ENCODE assay signal across 7 mouse cellular contexts in the genomic region with DNA sequence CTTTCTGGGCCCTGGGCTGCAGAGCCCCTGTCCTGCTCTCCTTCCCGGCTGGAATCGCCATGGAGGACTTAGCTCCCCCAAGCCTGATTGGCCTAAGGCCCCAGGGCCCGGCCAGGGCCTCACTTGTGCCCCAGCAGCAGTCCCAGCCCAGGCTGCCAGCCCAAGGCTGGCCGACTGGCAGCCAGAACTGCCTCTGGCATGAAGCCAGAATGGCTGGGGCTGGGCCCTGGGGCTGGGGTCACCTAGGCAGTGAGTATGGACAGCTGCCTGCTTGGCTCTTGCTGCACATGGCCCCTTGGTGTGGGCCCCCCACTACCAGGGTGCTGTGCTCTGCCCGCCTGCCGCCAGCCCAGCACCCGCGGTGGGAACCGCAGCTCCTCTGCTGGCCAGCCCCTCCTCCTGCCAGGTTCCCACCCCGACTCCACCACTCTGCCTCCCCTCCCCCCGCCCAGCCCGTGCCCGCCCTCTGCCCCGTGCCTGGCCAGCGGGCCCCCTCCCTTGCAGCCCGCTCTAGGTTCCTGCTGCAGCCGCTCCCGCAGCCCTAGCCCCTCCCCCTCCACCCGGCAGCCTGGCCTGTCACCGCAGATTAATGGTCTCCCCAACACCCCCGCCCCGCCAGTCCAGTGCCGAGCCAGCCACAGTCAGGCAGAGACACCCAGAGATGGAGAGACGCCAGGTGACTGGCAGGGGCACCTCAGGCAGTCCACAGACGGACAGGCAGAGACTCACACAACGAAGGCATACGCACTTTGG. TPM values are rescaled to one million over a fixed set of nuclear protein-coding genes. Genes with fewer than 3 reads are reported as not detected.
DNase-seq lines count a peak whose midpoint lies in the region; ATAC-seq and TF ChIP-seq lines count a peak whose summit lies in the region.

No protein-coding gene starts in this region.

- peak; percentile 78 to 86 for DNase-seq in adrenal gland, postnatal 36 days
- DNase-seq in embryo, embryonic 11 days, result peak; percentile 86
- DNase-seq in heart, adult 18-20 months, result peak; percentile 80 to 86
- DNase-seq in lung, embryonic 14.5 days, result peak; percentile 65
- DNase-seq in ovary, postnatal 10 days (ENCODE audit: low spot score), result peak; percentile 24
- DNase-seq in right cerebral cortex, adult 2 months (ENCODE audit: low spot score in 2 of 2), result no peak

- H3K4me1 ChIP-seq in intestine, postnatal 0 days (replicated peaks; ENCODE audit: control insufficient read depth, insufficient read depth, low read length), result no peaks in the 10 kb centered on the region
- peaks cover 12% of the 10 kb centered on the region for H3K4me1 ChIP-seq in lung, embryonic 14.5 days (ENCODE audit: insufficient read depth)

- no peak overlapping the region for H3K27ac ChIP-seq in intestine, postnatal 0 days (ENCODE audit: low read depth, low read length)
- peak overlapping the region; percentile 24; the same call in 1 of the 2 replicates for H3K27ac ChIP-seq in lung, embryonic 14.5 days (ENCODE audit: low read depth)

- H3K9me3 ChIP-seq in intestine, postnatal 0 days (ENCODE audit: control insufficient read depth), result no peaks in the 10 kb centered on the region
- H3K9me3 ChIP-seq in lung, embryonic 14.5 days (ENCODE audit: low read depth, low read length), result no peaks in the 10 kb centered on the region

- peak overlapping the region; percentile 61 for H3K4me2 ChIP-seq in intestine, postnatal 0 days (replicated peaks; ENCODE audit: low read depth)
- H3K4me2 ChIP-seq in lung, embryonic 14.5 days, result peak overlapping the region; percentile 64

- 9% methylated on average over 21 of the region's 27 CpGs for WGBS in intestine, postnatal 0 days
- 3% methylated on average over 27 of the region's 27 CpGs for WGBS in lung, embryonic 14.5 days

- no peaks in the 10 kb centered on the region for H3K27me3 ChIP-seq in intestine, postnatal 0 days (replicated peaks; ENCODE audit: control insufficient read depth, insufficient read depth, low read length)
- H3K27me3 ChIP-seq in lung, embryonic 14.5 days (ENCODE audit: insufficient read depth, low read length), result peaks cover 3% of the 10 kb centered on the region; the same call in 1 of the 2 replicates

- H3K36me3 ChIP-seq in intestine, postnatal 0 days (ENCODE audit: control insufficient read depth, insufficient read depth), result no peaks in the 10 kb centered on the region; the same call in 1 of the 2 replicates
- peaks cover 16% of the 10 kb centered on the region; the same call in 1 of the 2 replicates for H3K36me3 ChIP-seq in lung, embryonic 14.5 days (ENCODE audit: insufficient read depth)

- no peak for TF ChIP-seq CTCF in intestine, postnatal 0 days (IDR thresholded peaks at IDR 0.05; ENCODE audit: low read depth)
- no peak for TF ChIP-seq CTCF in lung, embryonic 14.5 days (IDR thresholded peaks at IDR 0.05; ENCODE audit: low read depth)

- H3K4me3 ChIP-seq in intestine, postnatal 0 days (ENCODE audit: low read depth, low read length), result peak overlapping the region; percentile 14; the same call in 1 of the 2 replicates
- H3K4me3 ChIP-seq in lung, embryonic 14.5 days (ENCODE audit: low read depth, low read length), result peak overlapping the region; percentile 25

- ATAC-seq in intestine, postnatal 0 days, result peak; percentile 59
- peak; percentile 75 for ATAC-seq in lung, embryonic 14.5 days (ENCODE audit: insufficient read depth)

- H3K9ac ChIP-seq in intestine, postnatal 0 days (ENCODE audit: low read depth, low read length), result 0 out of 2 replicates have a peak overlapping the region, but pooled peaks have one; percentile 23
- peak overlapping the region; percentile 32 for H3K9ac ChIP-seq in lung, embryonic 14.5 days

RNA-seq across cellular contexts. Expression of gene Kcnh2, which starts 22.0 kb away (rescaled TPM):
- total RNA-seq in adrenal gland, postnatal 36 days (2021), result 10 to 100 TPM; 14.4 to 14.7 TPM
- 10 to 100 TPM; 52.6 to 61.1 TPM for total RNA-seq in heart, adult 18-20 months (2021)
- 3.0 and 3.1 TPM in 2 replicates for polyA plus RNA-seq in intestine, postnatal 0 days (2015; fragmentation: Nextera tagmentation; extraction: Ambion mirVana)
- 3.9 and 5.5 TPM in 2 replicates for polyA plus RNA-seq in lung, embryonic 14.5 days (2014; fragmentation: Nextera tagmentation; extraction: Ambion mirVana)

RNA-seq across cellular contexts. Expression of gene Nos3, which starts 35.2 kb away (rescaled TPM):
- total RNA-seq in adrenal gland, postnatal 36 days (2021), result 10 to 100 TPM in 1 of 2 experiments, 1 to 10 TPM in 1; 7.1 to 14.2 TPM
- 10 to 100 TPM; 21.8 to 22.6 TPM for total RNA-seq in heart, adult 18-20 months (2021)
- polyA plus RNA-seq in intestine, postnatal 0 days (2015; fragmentation: Nextera tagmentation; extraction: Ambion mirVana), result 3.5 and 3.7 TPM in 2 replicates
- 13.8 and 15.7 TPM in 2 replicates for polyA plus RNA-seq in lung, embryonic 14.5 days (2014; fragmentation: Nextera tagmentation; extraction: Ambion mirVana)

Comparison
In these comparisons a context has a peak if more than half of its experiments do, and no peak if none do; other contexts are left out.
1. DNase-seq: peak in adrenal gland, postnatal 36 days (2 of 2), embryo, embryonic 11 days (single experiment), heart, adult 18-20 months (2 of 2), lung, embryonic 14.5 days (single experiment) and ovary, postnatal 10 days (single experiment); none in right cerebral cortex, adult 2 months (0 of 2).